Mouse (Mus musculus) embryonic facial prominence, embryonic 14.5 days (tissue): ENCODE data around the gene Itih4. TPM values are rescaled to one million over a fixed set of nuclear protein-coding genes. Genes with fewer than 3 reads are reported as not detected.

Source experiments
- ATAC-seq: fragments of 200-750 bp; cut with Nextera tagmentation; 2 replicates; pipeline ENCODE4 v1.8.0; 2017; ENCODE audit warnings: low read depth, moderate number of reproducible peaks, moderate TSS enrichment
- DNase-seq: peaks from one replicate; pipeline ENCODE4 v3.0.0-alpha.2; 2015; ENCODE audit warnings: low spot score
- H3K27ac ChIP-seq: fragments of 300-500 bp; sonication (generic); replicated peaks from 2 replicates; pipeline ENCODE4 v1.5.1; 2014; ENCODE audit warnings: low read depth, mild to moderate bottlenecking, low read length, moderate library complexity
- H3K27me3 ChIP-seq: fragments of 300-500 bp; sonication (generic); replicated peaks from 2 replicates; pipeline ENCODE4 v1.6.1; 2014; ENCODE audit warnings: low read length; ENCODE audit not compliant: control insufficient read depth, insufficient read depth
- H3K36me3 ChIP-seq: fragments of 300-500 bp; sonication (generic); 2 replicates; pipeline ENCODE4 v1.6.1; 2014; ENCODE audit warnings: low read length, mixed read lengths; ENCODE audit not compliant: control insufficient read depth, insufficient read depth
- H3K4me1 ChIP-seq: fragments of 300-500 bp; sonication (generic); 2 replicates; pipeline ENCODE4 v1.6.1; 2014; ENCODE audit warnings: antibody characterized with exemption, low read length; ENCODE audit not compliant: control insufficient read depth, insufficient read depth
- H3K4me2 ChIP-seq: fragments of 300-500 bp; sonication (generic); 2 replicates; pipeline ENCODE4 v1.6.1; 2014; ENCODE audit warnings: low read depth, mild to moderate bottlenecking, low read length, moderate library complexity, mixed read lengths
- H3K4me3 ChIP-seq: fragments of 300-500 bp; sonication (generic); 2 replicates; pipeline ENCODE4 v1.5.1; 2014; ENCODE audit warnings: low read depth, mild to moderate bottlenecking, low read length
- H3K9ac ChIP-seq: fragments of 300-500 bp; sonication (generic); 2 replicates; pipeline ENCODE4 v1.6.1; 2014; ENCODE audit warnings: low read depth, mild to moderate bottlenecking, low read length, moderate library complexity, mixed read lengths
- H3K9me3 ChIP-seq: fragments of 300-500 bp; sonication (generic); 2 replicates; pipeline ENCODE4 v1.6.1; 2016; ENCODE audit warnings: low read length; ENCODE audit not compliant: control insufficient read depth
- WGBS: fragments of 180-500 bp; shearing (Covaris S2); extraction: QIAGEN DNeasy Blood & Tissue Kit; methylation state at CpG from one replicate; pipeline ENCODE4 v1.1.7; 2014; 5-methylcytosine and 5-hydroxymethylcytosine counted together
- polyA plus RNA-seq: library from polyadenylated mRNA; unstranded; fragments of >200 nt; fragmentation: Nextera tagmentation; extraction: Ambion mirVana; gene quantifications from 2 replicates; pipeline ENCODE4 v1.2.1, GENCODE M21; 2014

The Itih4 gene
- polyA plus RNA-seq, 1 experiment from 2014 or later, result not detected

DNA sequence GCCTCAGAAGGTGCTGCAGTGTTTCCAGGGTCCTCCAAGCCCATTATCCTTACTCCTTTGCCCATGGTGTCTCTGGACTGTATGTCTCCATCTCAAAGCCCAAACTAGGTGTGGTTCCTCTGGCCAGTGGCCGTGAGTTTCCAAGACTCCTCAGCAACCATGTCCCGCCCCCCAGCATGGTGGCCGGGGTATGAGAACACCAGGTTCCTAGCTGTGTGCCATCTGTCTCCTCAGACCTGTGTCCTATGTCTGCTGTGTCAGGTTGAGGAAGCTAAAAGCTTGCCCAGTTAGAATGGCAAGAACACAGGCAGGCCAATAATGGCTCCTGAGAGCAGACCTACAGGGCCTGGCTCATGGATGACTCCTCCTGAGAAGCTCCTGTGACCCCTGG, 4.6 kb upstream of the Itih4 start:
- Histone ChIP-seq H3K9ac (no peak overlapping the region), H3K4me3 (no peak overlapping the region), H3K27ac (no peak overlapping the region), H3K4me2 (no peak overlapping the region), H3K27me3 (no peaks in the 10 kb centered on the region), H3K4me1 (no peaks in the 10 kb centered on the region), H3K36me3 (peaks cover 7% of the 10 kb centered on the region; the same call in 1 of the 2 replicates), H3K9me3 (no peaks in the 10 kb centered on the region)
- ATAC-seq, result no peak
- DNase-seq, result no peak
- WGBS, result 88% methylated on average over 3 of the region's 3 CpGs

DNA sequence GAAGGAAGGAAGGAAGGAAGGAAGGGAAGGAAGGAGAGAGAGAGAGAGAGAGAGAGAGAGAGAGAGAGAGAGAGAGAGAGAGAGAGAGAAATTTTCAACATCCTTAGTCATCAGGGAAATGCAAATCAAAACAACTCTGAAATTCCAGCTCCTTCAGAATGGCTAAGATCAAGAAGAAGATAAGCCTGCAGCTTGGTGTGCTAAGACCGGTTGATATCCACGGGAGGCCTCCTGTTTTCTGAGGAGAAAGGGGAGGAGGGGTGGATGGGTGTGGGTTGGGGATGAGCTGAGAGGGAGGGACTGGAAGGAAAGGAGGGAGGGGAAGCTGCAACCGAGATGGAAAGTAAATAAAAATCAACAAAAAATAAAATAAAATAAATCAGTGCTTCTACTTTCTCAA, 978 bp upstream of the Itih4 start:
- ATAC-seq (no peak), DNase-seq (peak; percentile 32)
- 4% methylated on average over 3 of the region's 3 CpGs for WGBS
- no peaks in the 10 kb centered on the region for H3K9me3 ChIP-seq
- H3K27ac ChIP-seq, result no peak overlapping the region
- peaks cover 3% of the 10 kb centered on the region; the same call in 1 of the 2 replicates for H3K4me1 ChIP-seq
- H3K27me3 ChIP-seq, result no peaks in the 10 kb centered on the region
- no peak overlapping the region for H3K4me3 ChIP-seq
- H3K36me3 ChIP-seq, result no peaks in the 10 kb centered on the region
- no peak overlapping the region for H3K4me2 ChIP-seq
- no peak overlapping the region for H3K9ac ChIP-seq

DNA sequence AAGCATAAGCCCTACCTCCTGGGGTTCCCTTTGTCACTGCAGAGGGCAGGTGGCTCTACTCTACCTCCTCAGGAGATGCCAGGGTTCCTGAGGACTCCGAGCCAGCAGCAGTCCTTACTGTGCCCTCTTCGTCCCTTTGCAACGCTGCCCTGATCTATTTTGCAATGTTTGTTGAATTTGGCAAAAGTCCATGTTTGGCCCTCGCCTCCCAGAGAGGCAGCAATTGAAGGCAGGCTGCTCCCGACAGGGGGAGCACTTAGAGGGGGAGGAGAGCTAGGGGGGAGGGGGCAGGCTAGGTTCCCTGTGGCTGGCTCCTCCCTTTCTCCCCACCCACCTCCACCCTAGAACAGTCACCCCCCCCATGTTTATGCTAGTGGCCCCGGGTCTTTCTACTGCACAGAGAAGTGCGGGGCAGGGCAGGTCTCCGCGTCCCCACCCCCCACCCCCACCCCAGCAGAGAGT, 2.0 kb downstream of the Itih4 start:
- no peak overlapping the region for H3K4me3 ChIP-seq
- H3K36me3 ChIP-seq, result no peaks in the 10 kb centered on the region
- DNase-seq, result peak; percentile 37
- no peak for ATAC-seq
- peaks cover 3% of the 10 kb centered on the region; the same call in 1 of the 2 replicates for H3K4me1 ChIP-seq
- WGBS, result 18% methylated on average over 5 of the region's 9 CpGs
- no peaks in the 10 kb centered on the region for H3K27me3 ChIP-seq
- no peak overlapping the region for H3K27ac ChIP-seq
- no peak overlapping the region for H3K9ac ChIP-seq
- H3K4me2 ChIP-seq, result peak overlapping the region; percentile 32
- no peaks in the 10 kb centered on the region for H3K9me3 ChIP-seq

- no peak for DNase-seq
- WGBS, result 54% methylated on average over 3 of the region's 3 CpGs
These were observed 13.7 kb downstream of the Itih4 start for GRCm38 (mm10) chr14:30899972-30900371.

GRCm38 (mm10) chr14:30902628-30903027, 16.4 kb downstream of the Itih4 start:
- ATAC-seq, result no peak
- no peaks in the 10 kb centered on the region for H3K36me3 ChIP-seq
- DNase-seq, result no peak
- H3K27ac ChIP-seq, result no peak overlapping the region
- 86% methylated on average over 5 of the region's 5 CpGs for WGBS
- no peaks in the 10 kb centered on the region for H3K4me1 ChIP-seq
- H3K9ac ChIP-seq, result no peak overlapping the region
- H3K4me3 ChIP-seq, result no peak overlapping the region
- no peaks in the 10 kb centered on the region for H3K27me3 ChIP-seq
- H3K9me3 ChIP-seq, result no peaks in the 10 kb centered on the region
- H3K4me2 ChIP-seq, result no peak overlapping the region

More at GRCm38 (mm10) chr14:30899972-30900371, 13.7 kb downstream of the Itih4 start:
- Histone ChIP-seq H3K27ac (no peak overlapping the region), H3K4me3 (no peak overlapping the region), H3K9ac (no peak overlapping the region), H3K4me2 (no peak overlapping the region), H3K27me3 (no peaks in the 10 kb centered on the region), H3K4me1 (no peaks in the 10 kb centered on the region), H3K36me3 (no peaks in the 10 kb centered on the region), H3K9me3 (no peaks in the 10 kb centered on the region)
- ATAC-seq, result no peak

- Histone ChIP-seq H3K9me3 (no peaks in the 10 kb centered on the region), H3K4me1 (no peaks in the 10 kb centered on the region), H3K4me3 (no peak overlapping the region), H3K4me2 (no peak overlapping the region), H3K27me3 (no peaks in the 10 kb centered on the region), H3K27ac (no peak overlapping the region), H3K36me3 (no peaks in the 10 kb centered on the region), H3K9ac (no peak overlapping the region)
- no peak for ATAC-seq
- 56% methylated on average over 3 of the region's 3 CpGs for WGBS
- DNase-seq, result no peak
These were observed 16.8 kb downstream of the Itih4 start for GRCm38 (mm10) chr14:30903036-30903435.

- H3K4me3 ChIP-seq, result no peak overlapping the region
- H3K27ac ChIP-seq, result no peak overlapping the region
- ATAC-seq, result no peak
- no peak overlapping the region for H3K4me2 ChIP-seq
- 78% methylated on average over 8 of the region's 8 CpGs for WGBS
- H3K36me3 ChIP-seq, result no peaks in the 10 kb centered on the region
- H3K9me3 ChIP-seq, result no peaks in the 10 kb centered on the region
- DNase-seq, result no peak
- H3K9ac ChIP-seq, result no peak overlapping the region
- no peaks in the 10 kb centered on the region for H3K4me1 ChIP-seq
- no peaks in the 10 kb centered on the region for H3K27me3 ChIP-seq
These were observed 18.0 kb downstream of the Itih4 start for GRCm38 (mm10) chr14:30904307-30904706.

- H3K9me3 ChIP-seq, result no peaks in the 10 kb centered on the region
- H3K4me1 ChIP-seq, result no peaks in the 10 kb centered on the region
- DNase-seq, result no peak
- no peak overlapping the region for H3K4me3 ChIP-seq
- no peak for ATAC-seq
- no peak overlapping the region for H3K4me2 ChIP-seq
- H3K9ac ChIP-seq, result no peak overlapping the region
- H3K27me3 ChIP-seq, result no peaks in the 10 kb centered on the region
- H3K36me3 ChIP-seq, result no peaks in the 10 kb centered on the region
- 78% methylated on average over 6 of the region's 6 CpGs for WGBS
- no peak overlapping the region for H3K27ac ChIP-seq
These were observed 19.7 kb downstream of the Itih4 start for GRCm38 (mm10) chr14:30906001-30906400.

DNA sequence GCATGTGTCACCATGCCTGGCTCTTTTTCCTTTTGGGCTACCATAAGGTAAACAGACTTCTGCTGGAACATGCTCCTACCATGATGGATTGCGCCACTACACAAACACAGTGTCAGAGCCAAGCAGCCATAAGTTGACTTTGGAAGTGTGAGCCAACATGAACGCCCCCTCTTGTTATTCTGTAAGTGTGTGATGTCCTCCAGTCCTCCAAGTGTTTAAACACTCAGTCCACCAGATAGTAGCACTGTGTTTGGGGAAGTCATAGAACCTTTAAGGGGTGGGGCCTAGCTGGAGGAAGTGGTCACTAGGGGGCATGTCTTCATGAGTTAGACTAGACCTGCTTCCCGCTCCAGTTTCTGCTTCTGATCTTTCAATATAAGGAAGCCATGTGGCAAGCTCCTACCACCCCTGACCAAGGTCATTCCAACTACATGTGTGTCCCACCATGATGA, 21.6 kb downstream of the Itih4 start:
- Histone ChIP-seq H3K4me1 (no peaks in the 10 kb centered on the region), H3K9ac (no peak overlapping the region), H3K27ac (no peak overlapping the region), H3K4me2 (no peak overlapping the region), H3K4me3 (no peak overlapping the region), H3K9me3 (no peaks in the 10 kb centered on the region), H3K36me3 (no peaks in the 10 kb centered on the region), H3K27me3 (no peaks in the 10 kb centered on the region)
- ATAC-seq (no peak), DNase-seq (no peak)
- 73% methylated on average over 3 of the region's 3 CpGs for WGBS
